Mouse (Mus musculus): ENCODE results near the gene Ahnak2. TPM values are rescaled to one million over a fixed set of nuclear protein-coding genes. Genes with fewer than 3 reads are reported as not detected.
"Not testable (repeated sequence)": the region's sequence is repeated elsewhere in the genome, so short reads cannot be mapped to it uniquely, and the experiment has no call there.

Ahnak2 gene
- 1 to 10 TPM; 3.3 to 3.5 TPM for total RNA-seq (2021)
- long read RNA-seq, experiment 1, partial matches to known transcripts = 0 of 1 reads
- long read RNA-seq, experiment 1, other reads (novel, unspliced or antisense) = 0 of 1 reads
- long read RNA-seq, experiment 2 = 0 reads

GRCm38 (mm10) chr12:112801864-112802846, at the start of gene Ahnak2:
TSS of gene Ahnak2 (minus strand) at chr12:112802657.
- TF ChIP-seq CTCF (conservative IDR thresholded peaks at IDR 0.05) = no peak
- no peak for DNase-seq (ENCODE audit: low spot score in 2 of 2)
- H3K27ac ChIP-seq = no peak within 1 kb of the TSS
- peak within 1 kb of the TSS; percentile 54 for H3K4me3 ChIP-seq

DNA sequence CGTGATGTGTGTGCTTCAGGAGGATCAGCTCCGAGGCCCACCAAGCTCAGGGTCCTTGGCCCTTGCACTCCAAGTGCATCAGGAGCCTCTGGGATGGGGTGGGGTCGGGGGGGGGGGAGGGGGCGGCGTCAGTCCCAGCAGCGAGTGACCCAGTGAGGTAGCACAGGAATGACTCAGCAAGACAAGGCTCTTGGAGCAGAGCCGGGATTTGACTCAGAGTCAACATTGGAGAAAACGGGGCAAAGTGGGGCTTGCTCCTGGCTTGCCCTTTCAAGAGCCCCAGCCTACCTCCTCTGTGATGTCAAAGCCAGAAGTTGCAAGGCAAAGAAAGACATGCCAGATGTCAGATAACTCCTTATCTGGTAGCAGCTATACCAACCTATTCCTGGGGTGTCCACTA, 48.7 kb upstream of the Ahnak2 start:
- DNase-seq (ENCODE audit: low spot score in 2 of 2) = no peak
- Histone ChIP-seq H3K4me3 (no peak overlapping the region), H3K27ac (no peak overlapping the region)
- no peak for TF ChIP-seq CTCF (conservative IDR thresholded peaks at IDR 0.05)

DNA sequence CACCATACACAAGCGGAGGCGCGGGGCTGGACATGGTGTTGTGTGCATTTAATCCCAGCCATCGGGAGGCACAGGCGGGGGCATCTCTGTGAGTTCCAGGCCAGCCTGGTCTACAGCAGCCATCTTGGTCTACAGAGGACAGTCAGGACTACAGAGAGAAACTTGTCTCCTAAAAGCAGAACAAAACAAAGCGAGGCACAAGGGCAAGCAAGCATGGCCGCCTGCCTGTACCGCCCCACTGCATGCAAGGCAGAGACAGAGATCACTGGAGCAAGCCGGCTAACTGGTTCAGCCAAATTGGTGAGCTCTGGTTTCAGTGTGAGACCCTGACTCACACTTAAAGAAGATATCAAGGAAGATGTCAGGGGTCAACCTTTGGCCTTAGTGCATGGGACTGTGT, 47.9 kb upstream of the Ahnak2 start:
- H3K27ac ChIP-seq = no peak overlapping the region
- TF ChIP-seq CTCF (conservative IDR thresholded peaks at IDR 0.05) = no peak
- no peak for DNase-seq (ENCODE audit: low spot score in 2 of 2)
- no peak overlapping the region for H3K4me3 ChIP-seq

GRCm38 (mm10) chr12:112849235-112850022, 47.0 kb upstream of the Ahnak2 start:
- Histone ChIP-seq H3K27ac (no peak overlapping the region), H3K4me3 (no peak overlapping the region)
- TF ChIP-seq CTCF (conservative IDR thresholded peaks at IDR 0.05) = peak; percentile 40
- no peak for DNase-seq (ENCODE audit: low spot score in 2 of 2)

GRCm38 (mm10) chr12:112847880-112848279, 45.4 kb upstream of the Ahnak2 start:
- no peak for DNase-seq (ENCODE audit: low spot score in 2 of 2)
- H3K27ac ChIP-seq = no peak overlapping the region
- no peak for TF ChIP-seq CTCF (conservative IDR thresholded peaks at IDR 0.05)
- no peak overlapping the region for H3K4me3 ChIP-seq

- Histone ChIP-seq H3K27ac (no peak overlapping the region), H3K4me3 (no peak overlapping the region)
- peak; percentile 97 for TF ChIP-seq CTCF (conservative IDR thresholded peaks at IDR 0.05)
- DNase-seq (ENCODE audit: low spot score in 2 of 2) = peak; percentile 72 to 92
Measured at GRCm38 (mm10) chr12:112843803-112844202, 41.3 kb upstream of the Ahnak2 start.

DNA sequence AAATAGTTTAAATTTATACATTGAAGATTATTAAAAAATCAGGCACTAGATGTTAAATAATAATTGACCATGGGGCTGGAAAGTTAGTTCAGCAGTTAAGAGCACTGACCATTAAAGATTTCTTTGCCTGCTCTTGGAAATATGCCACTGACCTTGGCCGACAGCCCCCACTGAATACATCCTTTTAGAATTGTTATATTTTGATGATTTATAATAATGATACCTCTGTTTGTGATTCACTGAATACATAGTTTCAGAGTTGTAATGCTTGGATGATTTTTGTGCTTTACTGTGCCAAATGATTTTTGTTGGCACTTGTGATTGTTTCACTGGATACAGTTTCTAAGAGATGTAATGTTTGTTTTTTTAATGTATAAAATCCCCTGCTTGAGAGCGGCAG, 39.7 kb upstream of the Ahnak2 start:
- not testable (repeated sequence) for H3K4me3 ChIP-seq; DNase-seq (ENCODE audit: low spot score in 2 of 2); H3K27ac ChIP-seq

DNA sequence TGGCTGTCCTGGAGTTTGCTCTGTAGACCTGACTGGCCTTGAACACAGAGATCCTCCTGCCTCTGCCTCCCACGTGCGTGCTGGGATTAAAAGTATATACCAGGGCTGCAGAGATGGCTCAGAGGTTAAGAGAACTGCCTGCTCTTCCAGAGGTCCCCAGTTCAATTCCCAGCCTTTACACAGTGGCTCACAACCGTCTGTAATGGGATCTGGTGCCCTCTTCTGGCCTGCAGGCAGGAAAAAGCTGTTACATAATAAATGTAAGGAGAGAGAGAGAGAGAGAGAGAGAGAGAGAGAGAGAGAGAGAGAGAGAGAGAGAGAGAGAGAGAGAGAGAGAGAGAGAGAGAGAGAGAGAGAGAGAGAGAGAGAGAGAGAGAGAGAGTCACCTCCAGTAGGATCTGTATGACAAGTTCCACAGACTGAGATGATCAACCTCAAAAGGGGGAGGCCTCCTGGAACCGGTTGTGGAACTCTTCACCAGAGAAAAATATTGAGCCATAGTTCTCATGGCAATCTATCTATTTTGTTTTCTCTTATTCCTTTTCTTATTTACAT, 39.0 kb upstream of the Ahnak2 start:
- not testable (repeated sequence) for DNase-seq (ENCODE audit: low spot score in 2 of 2); H3K27ac ChIP-seq; H3K4me3 ChIP-seq
- peak; percentile 14; the same call in 1 of the 2 replicates for TF ChIP-seq CTCF (conservative IDR thresholded peaks at IDR 0.05)

DNA sequence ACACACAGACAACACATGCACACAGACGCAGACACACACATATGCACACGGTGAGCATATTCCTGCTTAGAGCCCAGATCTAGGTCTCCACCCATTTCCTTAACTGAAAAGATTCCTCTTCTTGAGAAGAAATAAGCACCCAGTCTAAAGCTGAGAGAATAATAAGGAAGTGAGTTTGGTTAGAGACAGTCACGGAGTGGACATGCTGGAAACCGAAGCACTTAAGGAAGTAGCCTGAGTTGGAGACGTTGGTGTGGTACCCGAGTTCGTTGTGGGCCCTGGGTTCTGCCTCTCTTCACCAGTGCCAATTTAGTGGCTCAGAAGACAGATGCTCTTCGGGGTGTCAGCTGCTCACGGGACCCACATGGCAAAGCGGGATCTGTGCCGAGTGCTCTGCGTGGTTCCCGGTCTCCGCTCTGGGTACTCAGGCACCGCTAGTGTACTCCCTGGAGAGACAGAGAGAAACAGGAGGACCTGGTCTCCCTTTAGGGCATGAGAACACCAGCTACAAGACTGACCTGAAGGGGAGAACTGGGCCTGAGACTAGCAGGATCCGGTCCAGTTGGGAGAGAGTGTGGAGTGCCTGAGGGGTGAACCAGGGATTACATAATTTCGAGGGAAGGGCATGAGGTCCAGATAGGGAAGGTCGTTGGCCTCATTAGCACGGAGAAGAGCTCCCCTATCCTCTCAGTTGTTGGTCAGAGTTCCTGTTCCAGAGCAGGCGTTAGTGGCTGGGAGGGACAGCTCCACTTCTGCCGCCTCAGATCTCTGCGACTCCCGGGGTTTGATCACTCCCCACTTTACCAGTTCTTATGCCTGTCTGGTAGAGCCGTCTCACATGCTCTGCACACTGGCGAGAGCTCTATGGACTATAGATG, 38.0 kb upstream of the Ahnak2 start:
- H3K27ac ChIP-seq = 0 out of 2 replicates have a peak overlapping the region, but pooled peaks have one; percentile 18
- TF ChIP-seq CTCF (conservative IDR thresholded peaks at IDR 0.05) = no peak

GRCm38 (mm10) chr12:112835046-112835445, 32.6 kb upstream of the Ahnak2 start:
- no peak overlapping the region for H3K4me3 ChIP-seq
- H3K27ac ChIP-seq = no peak overlapping the region
- no peak for DNase-seq (ENCODE audit: low spot score in 2 of 2)
- no peak for TF ChIP-seq CTCF (conservative IDR thresholded peaks at IDR 0.05)

More for the DNA sequence above, 38.0 kb upstream of the Ahnak2 start:
- H3K4me3 ChIP-seq = no peak overlapping the region
- DNase-seq (ENCODE audit: low spot score in 2 of 2) = no peak

DNA sequence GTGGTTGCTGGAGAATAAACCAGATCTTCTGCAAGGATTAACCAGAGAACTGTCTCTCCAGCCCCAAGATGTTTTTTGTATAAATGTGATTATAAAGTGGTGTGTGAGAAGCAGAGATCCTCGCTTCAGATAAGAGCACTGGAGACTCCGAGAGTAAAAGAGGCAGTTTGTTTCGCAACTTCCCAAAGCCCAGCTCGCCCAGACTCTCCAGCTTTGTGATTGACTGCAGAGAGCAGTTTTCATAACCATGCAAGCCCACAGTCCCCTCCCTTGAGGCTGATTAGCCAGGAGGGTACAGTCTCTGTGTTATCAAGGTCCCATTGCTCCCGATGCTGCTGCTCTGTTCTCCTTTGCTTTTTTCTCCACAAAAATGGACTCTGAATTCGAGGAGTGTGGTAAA, 31.1 kb upstream of the Ahnak2 start:
- no peak for DNase-seq (ENCODE audit: low spot score in 2 of 2)
- Histone ChIP-seq H3K4me3 (no peak overlapping the region), H3K27ac (no peak overlapping the region)
- TF ChIP-seq CTCF (conservative IDR thresholded peaks at IDR 0.05) = no peak

DNA sequence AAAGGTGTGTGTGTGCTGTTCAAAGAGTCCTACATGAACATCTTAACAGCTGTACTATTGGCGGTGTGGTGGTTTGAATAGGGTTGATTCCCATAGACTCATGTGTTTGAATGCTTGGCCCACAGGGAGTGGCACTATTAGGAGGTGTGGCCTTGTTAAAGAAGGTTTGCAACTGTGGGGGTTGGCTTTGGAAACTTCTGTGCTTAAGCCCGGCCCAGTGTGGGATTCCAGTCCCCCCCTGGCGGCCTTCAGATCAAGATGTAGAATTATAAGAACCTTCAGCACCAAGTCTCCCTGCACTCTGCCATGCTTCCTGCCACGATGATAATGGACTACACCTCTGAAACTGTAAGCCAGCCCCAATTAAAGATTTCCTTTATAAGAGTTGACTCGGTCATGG, 30.0 kb upstream of the Ahnak2 start:
- Histone ChIP-seq H3K4me3 (no peak overlapping the region), H3K27ac (no peak overlapping the region)
- DNase-seq (ENCODE audit: low spot score in 2 of 2) = no peak
- TF ChIP-seq CTCF (conservative IDR thresholded peaks at IDR 0.05) = no peak

Measured in layer of hippocampus, adult 2 months (tissue).